Mouse (Mus musculus): ENCODE measurements around the gene Slc22a23.

The Slc22a23 gene

DNA sequence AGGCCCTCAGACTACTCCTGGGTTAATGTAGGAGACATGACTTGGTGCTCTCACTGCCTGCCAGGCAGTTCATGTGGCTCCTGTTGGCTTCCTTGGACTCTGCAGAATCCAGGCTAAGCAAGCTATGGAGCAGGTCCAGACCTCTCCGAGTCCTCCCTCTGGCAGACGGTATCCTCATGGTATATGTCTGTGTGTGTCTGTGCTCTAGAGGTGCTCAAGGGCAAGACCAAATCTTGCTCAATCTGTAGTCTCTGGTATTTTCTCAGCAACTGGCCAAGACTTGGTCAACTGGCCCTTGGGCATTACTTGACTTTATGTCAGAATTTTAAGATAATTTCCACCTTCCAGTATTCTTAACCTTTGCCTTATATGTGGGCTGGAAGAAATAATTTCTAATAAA is 159.6 kb downstream of the Slc22a23 start:
- DNase-seq (ENCODE audit: low read depth in 1 of 2, low spot score in 2 of 2): no peak

DNA sequence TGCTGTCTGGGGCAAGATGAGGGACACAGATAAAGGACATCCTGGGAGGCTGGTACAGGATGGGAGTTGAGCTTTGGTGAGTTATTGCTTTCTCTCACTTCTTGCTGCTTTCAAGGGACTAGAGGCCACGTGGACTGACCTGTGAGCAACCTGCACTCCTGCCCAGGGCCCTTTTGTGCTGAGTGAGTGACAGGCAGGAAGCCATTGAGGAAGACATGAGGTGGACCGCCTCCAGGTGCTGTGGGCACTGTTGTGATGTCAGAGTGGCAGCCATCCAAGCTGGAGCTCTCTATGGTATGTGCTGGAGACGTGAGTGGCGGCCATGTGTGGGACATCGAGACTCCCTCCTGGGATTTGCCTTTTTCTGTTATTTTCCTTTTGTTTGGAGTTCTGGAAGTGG is 163.4 kb downstream of the Slc22a23 start:
- DNase-seq (ENCODE audit: low read depth in 1 of 2, low spot score in 2 of 2): no peak

DNA sequence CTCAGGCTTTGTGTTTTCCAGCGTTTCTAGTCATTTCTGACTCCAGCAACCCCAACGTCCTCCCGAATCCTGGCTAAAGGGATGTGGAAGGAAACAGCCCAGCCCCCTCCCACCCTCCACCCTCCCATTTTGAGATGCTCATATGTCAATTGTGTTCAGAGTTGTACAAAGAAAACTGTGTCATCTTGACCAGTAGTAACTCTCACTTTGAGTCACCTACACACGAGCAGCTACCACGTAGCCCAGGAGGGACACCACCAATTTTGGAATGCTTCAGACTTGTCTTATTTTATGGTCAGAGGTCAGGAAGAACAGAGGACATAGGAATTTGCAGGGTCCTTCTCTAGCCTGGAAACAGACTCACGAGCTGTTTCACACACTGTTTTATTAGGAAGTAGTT is 171.0 kb downstream of the Slc22a23 start:
- DNase-seq (ENCODE audit: low read depth in 1 of 2, low spot score in 2 of 2): no peak

DNA sequence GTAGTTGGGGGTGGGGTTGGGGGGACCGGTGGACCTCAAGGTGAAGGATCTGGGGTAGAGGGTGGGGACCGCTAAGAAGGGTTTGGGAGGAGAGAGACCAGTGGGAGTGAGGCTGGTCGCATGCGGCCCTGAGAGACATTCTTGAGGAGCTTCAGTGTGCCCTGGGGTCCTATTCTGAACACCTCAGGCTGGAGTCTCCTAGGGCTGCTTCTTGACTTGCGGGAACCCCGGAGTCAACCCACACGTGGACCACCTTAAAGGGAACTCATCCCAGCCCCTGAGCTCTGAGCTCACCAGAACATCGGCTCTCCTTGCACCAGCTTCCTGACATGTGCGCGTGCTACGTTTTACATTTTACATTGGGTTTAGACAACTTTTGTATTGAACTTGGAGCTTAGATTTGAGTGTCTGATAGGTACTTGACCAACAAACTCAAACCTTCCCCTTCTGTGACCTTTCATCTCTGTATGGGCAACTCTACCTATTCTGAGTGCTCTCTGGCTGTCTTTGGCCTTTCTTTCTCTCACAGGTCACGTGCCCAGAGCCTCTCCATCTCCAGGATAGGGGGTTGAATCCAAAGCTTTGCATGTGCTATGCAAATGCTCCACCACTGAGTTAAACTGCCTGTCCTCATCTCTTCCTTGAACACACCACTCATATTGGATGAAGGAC is 181.5 kb downstream of the Slc22a23 start:
- no peak for DNase-seq (ENCODE audit: low read depth in 1 of 2, low spot score in 2 of 2)

DNA sequence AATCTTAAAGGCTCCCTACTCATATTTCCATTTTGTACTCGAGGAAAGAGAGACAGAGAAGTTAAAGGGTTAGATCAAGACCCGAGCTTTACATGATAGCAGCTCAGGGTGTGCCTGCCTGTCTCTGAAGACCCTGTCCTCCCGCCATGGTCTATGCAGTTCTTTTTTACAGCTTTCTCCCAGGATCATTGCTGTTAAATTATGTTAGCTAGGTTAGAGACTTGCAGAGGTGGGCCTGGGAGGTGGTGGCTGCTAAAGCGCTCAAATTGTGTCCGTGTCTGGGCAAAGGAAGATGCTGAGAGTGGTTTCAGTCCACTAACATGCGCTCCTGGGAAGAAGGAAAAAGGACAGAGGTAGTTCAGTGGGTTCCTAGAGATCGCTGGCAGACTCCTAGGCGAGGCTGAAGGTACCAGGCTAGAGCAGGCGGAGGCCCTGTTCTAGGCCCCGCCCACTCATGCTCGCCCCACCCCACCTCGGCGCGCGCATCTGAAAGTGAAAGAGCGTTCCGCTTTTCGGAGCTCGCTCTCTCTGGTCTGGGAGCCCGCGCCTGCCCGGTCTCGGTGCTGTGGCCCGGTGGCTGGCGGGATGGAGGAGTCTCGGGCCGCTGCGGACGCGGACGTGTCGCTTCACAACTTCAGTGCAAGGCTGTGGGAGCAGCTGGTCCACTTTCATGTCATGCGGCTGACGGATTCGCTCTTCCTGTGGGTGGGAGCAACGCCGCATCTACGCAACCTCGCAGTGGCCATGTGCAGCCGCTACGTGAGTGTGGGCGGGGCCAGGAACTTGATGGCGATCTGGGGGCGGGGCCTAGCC is 182.3 kb downstream of the Slc22a23 start, which contains the start of gene Psmg4:
Gene Psmg4 (plus strand): TSS at position 474 of the 813 bp plus-strand sequence.
- peak; percentile 71 to 94 for DNase-seq (ENCODE audit: low read depth in 1 of 2, low spot score in 2 of 2)

DNA sequence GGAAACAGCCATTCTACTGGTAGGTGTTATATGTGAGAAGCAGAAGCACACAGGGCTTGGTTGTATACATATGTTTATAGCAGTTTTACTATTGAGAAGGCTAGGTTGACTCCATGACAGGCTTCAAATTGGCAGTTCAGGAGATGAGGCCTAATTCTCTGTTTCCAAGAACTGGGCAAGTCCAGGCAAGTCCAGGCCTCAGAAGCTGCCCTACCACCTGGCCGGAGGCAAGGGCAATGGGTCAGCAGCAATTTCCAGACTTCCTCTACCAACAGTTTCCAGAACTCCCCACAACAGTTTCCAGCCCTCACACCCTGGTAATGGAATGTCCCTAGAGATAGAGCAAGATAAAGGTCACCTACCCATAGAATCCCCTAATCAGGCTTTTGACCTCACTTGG is 185.1 kb downstream of the Slc22a23 start:
- DNase-seq (ENCODE audit: low read depth in 1 of 2, low spot score in 2 of 2): no peak

DNA sequence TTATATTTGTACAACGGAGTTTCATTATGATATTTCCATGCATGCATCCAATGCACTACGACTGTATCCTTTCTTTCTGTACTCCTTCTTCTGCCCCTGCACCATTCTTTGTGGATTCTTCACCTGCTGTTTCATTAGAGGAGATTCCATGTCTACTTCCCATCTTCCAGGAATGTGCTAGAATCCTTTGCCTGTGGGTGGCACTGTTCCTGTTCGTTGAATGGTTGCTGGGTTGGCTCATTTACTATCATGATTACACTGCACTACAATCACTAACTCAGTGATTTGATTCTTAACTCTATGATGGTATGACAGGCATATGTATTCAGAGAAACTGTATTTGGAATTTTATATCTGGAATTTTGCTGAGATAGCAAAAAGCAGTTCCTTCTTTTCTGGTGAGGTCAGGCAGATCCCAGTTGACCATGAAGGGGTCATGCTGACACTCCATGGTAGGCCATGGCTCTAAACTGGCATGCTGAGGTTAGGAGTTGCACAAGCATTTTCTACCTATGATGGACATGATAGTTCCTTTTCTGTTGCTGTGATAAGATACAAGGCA is 187.3 kb downstream of the Slc22a23 start:
- DNase-seq (ENCODE audit: low read depth in 1 of 2, low spot score in 2 of 2): no peak

DNA sequence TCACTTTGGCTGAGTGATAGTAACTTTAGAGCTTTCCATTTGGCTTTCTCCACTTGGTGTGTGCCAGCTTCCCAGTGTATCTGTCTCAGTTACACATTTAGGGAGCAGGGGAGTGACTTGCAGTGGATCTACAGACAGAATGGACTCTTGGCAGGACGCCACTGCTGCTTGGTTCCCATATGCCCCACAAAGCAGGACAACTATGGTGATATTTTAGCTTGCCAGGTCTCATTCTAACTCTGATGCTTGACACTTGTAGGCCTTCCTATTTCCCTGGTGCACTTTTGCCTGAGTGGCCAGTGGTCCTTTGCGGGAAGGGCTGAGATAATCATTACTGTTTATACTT is 188.2 kb downstream of the Slc22a23 start:
- DNase-seq (ENCODE audit: low read depth in 1 of 2, low spot score in 2 of 2): no peak

DNA sequence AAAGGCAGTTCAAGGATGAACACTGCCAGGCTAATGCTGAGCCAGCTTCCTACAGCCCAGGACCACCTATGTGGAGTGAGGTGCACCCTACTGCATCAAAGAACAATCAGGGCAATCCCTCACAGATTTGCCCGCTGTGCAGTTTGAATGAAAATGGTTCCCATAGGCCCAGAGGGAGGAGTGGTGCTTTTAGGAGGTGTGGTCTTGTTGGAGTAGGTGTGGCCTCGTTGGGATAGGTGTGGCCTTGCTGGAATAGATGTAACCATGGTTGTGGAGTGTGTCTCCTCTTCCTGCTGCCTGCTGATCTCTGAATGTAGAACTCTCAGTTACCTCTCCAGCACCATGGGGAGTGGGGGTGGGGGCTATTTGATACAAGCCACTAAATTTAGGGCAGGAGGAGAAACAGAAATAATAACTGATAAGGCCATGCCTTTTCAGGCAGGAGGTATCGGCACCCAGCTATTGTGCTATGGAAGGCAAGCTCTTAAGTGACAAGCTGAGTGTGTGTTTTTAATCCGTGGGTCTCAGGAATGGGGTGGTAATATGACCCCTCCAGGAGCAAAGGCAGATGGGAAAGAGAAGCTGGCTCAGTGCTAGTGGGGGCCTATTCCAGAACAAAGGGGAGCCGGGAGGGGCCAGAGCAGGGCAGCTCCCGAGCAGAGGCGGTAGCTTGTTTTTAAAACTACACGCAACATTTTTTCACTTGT is 188.7 kb downstream of the Slc22a23 start:
- no peak for DNase-seq (ENCODE audit: low read depth in 1 of 2, low spot score in 2 of 2)

DNA sequence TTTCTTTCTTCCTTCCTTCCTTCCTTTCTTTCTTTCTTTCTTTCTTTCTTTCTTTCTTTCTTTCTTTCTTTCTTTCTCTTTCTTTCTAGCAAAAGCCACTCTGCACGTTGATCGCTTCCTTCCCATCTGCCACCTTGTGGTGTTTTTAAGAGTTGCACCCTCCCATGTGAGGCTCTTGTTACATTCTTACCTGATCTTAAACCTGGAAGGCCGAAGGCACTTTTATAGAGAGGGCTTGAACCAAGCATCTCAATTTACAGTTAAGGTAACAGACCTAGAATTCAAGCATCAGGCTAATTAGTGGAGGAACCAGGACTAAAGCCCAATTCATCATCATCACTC is 190.1 kb downstream of the Slc22a23 start:
- no peak for DNase-seq (ENCODE audit: low read depth in 1 of 2, low spot score in 2 of 2)

DNA sequence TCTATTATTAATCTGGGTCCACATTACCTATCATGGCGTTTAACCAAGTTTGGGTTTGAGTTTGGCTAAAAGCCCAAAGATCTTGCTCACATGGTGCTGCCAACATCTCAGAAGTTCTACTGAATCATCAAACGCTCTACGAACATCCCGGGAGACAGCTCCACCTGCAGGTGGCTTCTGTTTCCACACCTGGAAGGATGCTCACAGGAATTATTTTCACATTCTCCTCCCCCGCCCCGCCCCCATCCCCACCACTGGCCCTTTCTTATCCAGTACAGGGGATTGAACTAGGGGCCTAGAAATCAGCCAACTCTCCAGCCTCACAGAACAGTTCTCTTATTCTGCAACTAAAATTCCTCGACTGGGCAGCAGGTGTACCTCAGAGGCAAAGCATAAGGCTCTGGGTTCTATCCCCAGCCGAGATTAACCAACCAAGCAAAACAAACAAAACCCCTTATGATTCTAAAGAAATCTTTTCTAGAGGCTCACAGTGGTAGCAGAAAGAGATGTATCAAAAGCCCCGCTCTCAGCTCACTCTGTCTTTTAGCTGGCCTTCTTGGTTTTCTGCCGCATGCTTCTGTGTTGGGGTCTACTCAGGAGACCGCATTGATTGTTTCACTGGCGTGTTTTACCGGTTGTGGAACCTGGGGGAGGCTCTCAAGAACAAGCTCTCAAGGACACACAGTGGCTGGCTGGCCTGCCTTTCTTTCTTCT is 190.6 kb downstream of the Slc22a23 start:
- peak in 1 of 2 experiments; percentile 38 for DNase-seq (ENCODE audit: low read depth in 1 of 2, low spot score in 2 of 2)

DNA sequence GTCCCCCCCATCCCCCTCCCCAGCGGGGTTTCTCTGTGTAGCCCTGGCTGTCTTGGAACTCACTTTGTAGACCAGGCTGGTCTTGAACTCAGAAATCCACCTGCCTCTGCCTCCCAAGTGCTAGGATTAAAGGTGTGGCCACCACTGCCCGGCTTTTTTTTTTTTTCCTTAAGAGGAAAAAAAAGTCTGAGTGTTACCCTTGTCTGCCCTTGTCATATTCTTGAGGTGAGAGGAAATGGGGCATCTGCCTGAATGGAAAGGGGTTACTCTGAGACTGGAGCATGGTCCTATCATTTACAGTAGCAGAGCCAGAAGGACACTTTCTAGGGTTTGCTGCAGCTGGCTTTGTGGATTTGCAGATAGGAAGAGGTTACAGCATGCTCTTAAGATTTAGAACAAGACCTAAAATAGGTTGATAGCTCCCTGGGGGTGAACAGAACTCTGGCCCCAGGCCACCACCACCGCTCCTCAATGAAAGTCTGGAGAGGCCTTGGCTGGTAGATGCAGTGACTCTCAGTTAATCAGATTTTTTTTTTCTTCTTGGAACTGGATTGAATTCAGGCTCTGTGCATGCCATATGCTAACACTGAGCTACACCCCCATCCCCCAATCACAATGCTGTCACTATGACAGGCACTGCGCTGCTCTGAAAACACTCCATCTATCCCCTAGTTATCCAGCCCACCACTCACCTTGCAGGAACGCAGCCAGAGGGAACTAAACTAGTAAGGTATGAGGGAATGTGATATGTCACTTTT is 191.5 kb downstream of the Slc22a23 start:
- no peak for DNase-seq (ENCODE audit: low read depth in 1 of 2, low spot score in 2 of 2)

DNA sequence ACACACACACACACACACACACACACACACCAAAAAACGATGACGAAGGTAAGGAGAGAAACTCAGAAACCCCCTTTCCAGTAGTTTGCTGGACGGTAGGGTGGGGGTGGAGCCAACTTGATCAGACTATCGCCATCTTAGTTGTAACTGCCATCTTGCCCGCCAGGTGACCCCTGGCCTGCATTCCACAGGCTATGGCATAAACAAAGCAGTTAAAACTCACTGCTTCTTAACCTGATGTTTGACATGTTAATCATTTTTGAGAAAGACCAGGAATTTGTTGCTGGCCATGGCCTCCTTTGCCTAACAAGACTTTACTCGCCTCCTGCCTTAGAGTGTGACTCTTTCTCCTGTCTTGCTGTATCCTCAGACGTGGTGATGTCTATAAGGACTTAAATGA is 192.3 kb downstream of the Slc22a23 start:
- DNase-seq (ENCODE audit: low read depth in 1 of 2, low spot score in 2 of 2): no peak

DNA sequence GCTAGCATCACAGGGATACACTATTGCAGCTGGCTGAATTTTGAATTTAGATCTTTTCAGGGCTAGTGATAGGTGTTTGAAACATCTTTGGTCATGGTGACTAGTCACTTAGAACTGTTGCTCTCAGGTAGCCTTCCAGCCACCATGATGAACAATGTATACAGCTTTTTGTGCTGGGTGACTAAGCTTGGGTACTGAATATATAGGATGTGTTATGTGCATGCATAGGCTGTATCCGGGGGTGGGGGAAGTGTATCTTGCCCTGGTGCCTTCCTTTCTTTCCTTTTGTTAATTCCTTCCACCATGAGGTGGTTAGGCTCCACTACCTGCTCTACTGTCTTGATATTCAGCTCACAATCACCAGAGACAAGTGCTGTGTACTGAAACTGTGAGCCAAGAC is 193.6 kb downstream of the Slc22a23 start:
- DNase-seq (ENCODE audit: low read depth in 1 of 2, low spot score in 2 of 2): no peak

DNA sequence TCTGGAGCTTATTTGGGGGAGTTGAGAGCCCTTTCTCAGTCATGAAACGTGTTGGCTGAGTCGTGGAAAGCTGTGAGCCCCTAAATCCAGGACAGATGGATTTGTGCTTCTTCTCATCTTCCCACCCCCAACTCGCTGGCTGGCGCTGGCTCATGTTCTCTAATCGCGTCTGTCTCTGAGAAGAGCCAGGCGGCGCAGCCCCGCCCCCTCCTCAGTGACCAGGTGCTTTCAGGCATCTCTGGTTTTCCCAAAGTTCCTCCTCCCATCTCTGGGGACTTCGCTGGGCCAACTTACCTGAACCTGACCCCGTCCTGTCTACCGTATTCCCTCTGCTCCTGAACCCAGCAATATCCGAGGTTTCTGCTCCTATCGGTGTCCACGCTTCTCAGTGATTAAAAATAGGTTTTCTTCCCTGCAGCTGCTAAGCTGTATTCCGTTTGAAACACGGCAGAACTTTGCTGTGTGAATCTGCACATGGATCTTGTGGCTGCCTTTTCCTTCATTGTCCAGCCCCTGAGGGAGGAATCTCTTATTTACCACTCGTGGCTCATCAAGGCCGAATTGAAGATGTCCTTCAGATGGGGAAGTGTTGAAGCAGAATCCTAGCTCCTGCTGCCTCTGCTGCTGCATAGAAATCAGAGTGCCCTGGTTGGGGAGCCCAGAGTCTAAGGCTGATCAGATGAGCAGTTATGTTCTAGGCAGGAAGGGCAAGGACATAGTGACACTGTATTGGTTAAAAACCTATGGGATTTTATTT is 194.5 kb downstream of the Slc22a23 start:
- DNase-seq (ENCODE audit: low read depth in 1 of 2, low spot score in 2 of 2): no peak

DNA sequence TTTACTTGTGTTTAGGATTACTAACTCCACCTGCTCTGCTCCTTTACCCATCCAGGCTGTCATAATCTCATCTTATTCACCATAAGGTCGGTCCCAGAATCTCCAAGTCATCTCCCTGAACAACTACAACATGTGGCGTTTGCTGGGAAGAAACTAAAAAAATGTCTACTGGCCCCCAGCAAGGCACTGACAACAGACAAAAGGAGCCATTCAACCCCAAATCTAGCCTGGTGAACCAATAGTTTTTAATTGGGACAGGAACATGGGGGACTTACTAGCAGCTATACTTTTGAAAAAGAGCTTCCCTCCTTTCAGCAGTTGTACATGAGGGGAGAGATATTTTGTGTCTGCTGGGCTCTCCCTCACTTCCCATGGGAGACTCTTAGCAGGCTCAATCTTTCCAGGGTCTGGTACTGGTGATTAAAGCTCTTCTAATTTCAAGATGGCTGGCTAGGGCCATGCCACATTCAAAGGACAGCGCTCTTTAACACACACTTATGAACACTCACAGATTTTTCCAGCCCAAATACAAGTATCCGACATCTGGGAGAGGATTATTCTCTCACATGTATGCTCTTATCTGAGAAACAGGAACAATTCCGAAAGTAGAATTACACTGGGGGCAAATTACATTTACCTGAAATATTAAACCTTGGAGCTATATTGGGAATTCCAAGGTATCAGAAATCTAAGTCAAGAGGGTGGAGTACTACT is 195.4 kb downstream of the Slc22a23 start:
- DNase-seq (ENCODE audit: low read depth in 1 of 2, low spot score in 2 of 2): no peak

DNA sequence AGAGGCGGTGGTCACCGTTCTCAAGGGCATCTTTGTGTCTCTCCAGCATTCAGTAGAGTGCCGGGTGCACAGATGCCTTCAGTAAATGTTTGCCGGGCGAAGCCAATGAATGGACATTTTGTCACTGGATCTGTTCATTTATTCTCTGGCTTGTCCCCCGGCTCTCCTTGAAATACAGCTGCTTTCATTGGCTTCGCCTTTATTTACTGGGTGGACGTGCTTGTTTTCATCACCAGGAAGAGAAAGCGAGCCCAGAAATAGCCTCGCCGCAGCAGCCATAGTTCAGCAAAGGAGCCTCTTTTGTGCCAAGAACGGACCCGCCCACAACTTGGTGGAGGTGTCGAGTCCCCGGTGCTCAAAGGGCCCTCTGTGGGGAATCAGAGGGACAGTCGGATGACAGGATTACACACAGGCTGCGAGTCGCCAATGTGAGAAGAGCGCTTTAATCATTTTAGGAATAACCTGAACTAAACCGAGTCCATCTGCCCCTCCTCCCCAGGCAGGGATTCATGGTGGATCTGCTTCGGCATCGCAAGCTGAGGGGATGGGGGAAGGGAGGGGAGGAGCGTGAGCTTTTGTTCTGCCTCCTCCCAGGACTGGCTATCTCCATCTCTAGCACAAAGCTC is 196.1 kb downstream of the Slc22a23 start:
- no peak for DNase-seq (ENCODE audit: low read depth in 1 of 2, low spot score in 2 of 2)

DNA sequence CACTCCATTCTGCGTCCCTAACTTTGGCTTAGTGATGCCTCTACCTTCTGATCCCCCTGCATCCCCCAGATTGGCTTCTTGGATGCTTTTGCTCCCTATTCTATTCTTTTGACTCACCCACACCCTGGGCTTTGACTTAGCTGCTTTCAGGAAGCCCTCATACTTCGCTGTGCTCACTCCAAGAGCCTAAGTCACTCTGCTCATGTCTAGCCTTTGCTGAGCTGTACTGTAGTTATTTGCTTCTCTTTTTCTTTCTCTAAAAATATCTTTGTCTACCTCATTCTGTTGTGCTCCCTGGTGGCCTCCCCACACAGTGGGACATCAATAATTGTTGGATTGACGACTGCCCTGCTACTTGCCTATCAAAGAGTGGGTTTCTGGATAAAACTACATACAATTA is 196.8 kb downstream of the Slc22a23 start:
- DNase-seq (ENCODE audit: low read depth in 1 of 2, low spot score in 2 of 2): no peak

DNA sequence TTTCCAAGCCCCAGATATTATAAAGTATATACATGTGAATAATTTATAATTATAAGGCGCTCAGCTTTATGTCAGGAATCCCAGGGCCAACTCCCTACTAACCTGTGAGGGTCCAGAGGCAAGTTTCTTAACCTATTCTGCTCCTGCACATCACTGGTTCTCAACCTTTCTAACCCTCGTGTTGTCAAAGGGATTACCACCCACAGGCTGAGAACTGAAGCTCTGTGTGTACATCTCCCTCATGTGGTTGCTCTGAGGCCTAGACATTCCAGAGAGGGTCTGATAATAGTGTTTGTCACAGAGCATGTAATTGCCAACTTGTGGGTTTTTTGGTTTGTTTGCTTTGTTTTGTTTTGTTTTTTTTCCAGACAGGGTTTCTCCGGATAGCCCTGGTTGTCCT is 198.1 kb downstream of the Slc22a23 start:
- DNase-seq (ENCODE audit: low read depth in 1 of 2, low spot score in 2 of 2): no peak
